Mouse (Mus musculus) CH12.LX (cell line): ENCODE results near the gene Ctnnbip1.

Source experiments
- BHLHE40 ChIP-seq: IDR thresholded peaks from 2 replicates; pipeline ENCODE4 v1.6.1; 2011; ENCODE audit warnings: mild to moderate bottlenecking, low read depth, low read length, improper control_type of control experiment
- CHD1 ChIP-seq: IDR thresholded peaks from 2 replicates; pipeline ENCODE4 v1.6.1; 2012; ENCODE audit warnings: low read depth, low read length, improper control_type of control experiment, inconsistent platforms
- CHD2 ChIP-seq: IDR thresholded peaks from 2 replicates; pipeline ENCODE4 v1.6.1; 2011; ENCODE audit warnings: low read length, improper control_type of control experiment
- CTCF ChIP-seq, 2 experiments: IDR thresholded peaks in 1 of 2; conservative IDR thresholded peaks in 1 of 2; 2 replicates each; pipeline ENCODE4 v1.5.1; 2011 to 2012; ENCODE audit warnings: low read depth in 2 of 2, low read length in 2 of 2, improper control_type of control experiment in 1 of 2, inconsistent platforms in 1 of 2, mild to moderate bottlenecking in 1 of 2, moderate library complexity in 1 of 2
- ELF1 ChIP-seq: IDR thresholded peaks from 2 replicates; pipeline ENCODE4 v1.6.1; 2014; ENCODE audit warnings: low read depth, mild to moderate bottlenecking, inconsistent platforms, low read length, improper control_type of control experiment
- HCFC1 ChIP-seq: IDR thresholded peaks from 2 replicates; pipeline ENCODE4 v1.6.1; 2012; ENCODE audit warnings: low read depth, mild to moderate bottlenecking, inconsistent platforms, low read length, improper control_type of control experiment
- MAZ ChIP-seq: IDR thresholded peaks from 2 replicates; pipeline ENCODE4 v1.6.1; 2012; ENCODE audit warnings: low read depth, mild to moderate bottlenecking, inconsistent platforms, low read length, improper control_type of control experiment, moderate library complexity
- NRF1 ChIP-seq: IDR thresholded peaks from 2 replicates; pipeline ENCODE4 v1.6.1; 2014; ENCODE audit warnings: low read depth, mild to moderate bottlenecking, inconsistent platforms, low read length, improper control_type of control experiment, moderate library complexity
- POLR2A ChIP-seq: IDR thresholded peaks from 2 replicates; pipeline ENCODE4 v1.6.1; 2011; ENCODE audit warnings: low read depth, mild to moderate bottlenecking, improper control_type of control experiment, low read length
- POLR2AphosphoS2 ChIP-seq: IDR thresholded peaks from 2 replicates; pipeline ENCODE4 v1.6.1; 2011; ENCODE audit warnings: low read depth, low read length, improper control_type of control experiment
- TCF12 ChIP-seq: IDR thresholded peaks from 2 replicates; pipeline ENCODE4 v1.6.1; 2014; ENCODE audit warnings: low read depth, mild to moderate bottlenecking, inconsistent platforms, low read length, improper control_type of control experiment
- ZC3H11A ChIP-seq: IDR thresholded peaks from 2 replicates; pipeline ENCODE4 v1.6.1; 2012; ENCODE audit warnings: low read depth, mild to moderate bottlenecking, inconsistent platforms, low read length, improper control_type of control experiment
- ZKSCAN1 ChIP-seq: IDR thresholded peaks from 2 replicates; pipeline ENCODE4 v1.6.1; 2012; ENCODE audit warnings: low read depth, inconsistent platforms, low read length, improper control_type of control experiment, borderline replicate concordance
- ZMIZ1 ChIP-seq: IDR thresholded peaks from 2 replicates; pipeline ENCODE4 v1.6.1; 2012; ENCODE audit warnings: low read depth, mild to moderate bottlenecking, inconsistent platforms, low read length, improper control_type of control experiment

DNA sequence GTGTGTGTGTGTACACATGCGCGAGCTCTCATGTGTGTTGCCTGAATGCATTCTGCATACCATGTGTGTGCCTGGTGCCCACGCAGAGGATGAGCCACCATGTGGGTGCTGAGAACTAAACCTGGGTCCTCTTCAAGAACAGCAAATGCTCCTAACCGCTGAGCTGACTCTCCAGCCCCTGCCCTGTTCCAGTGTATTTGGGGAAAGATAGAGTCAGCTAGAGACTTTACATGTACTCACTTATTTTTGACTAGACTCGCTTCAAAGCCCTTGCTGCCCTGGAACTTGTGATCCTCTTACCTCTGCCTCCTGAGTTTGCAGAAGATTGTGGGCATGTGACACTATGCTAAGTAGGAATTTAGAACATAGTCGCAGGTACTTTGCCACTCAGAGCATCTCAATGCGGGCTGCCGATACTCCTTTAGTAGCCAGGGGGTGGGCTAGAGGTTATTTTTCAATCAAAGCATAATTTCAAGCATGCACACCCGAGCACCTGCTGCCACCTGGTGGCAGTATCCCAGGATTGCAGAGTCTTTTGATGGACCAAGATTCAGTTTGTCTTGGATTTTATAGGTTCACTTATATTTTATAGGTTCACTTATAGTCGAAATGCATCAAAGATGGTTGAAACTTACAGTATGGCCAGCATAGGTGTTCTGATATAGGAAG lies 93.5 kb downstream of the Ctnnbip1 start:
- TF ChIP-seq POLR2A (no peak), ZC3H11A (no peak; the same call in 1 of the 2 replicates), CTCF (conservative IDR thresholded peaks at IDR 0.05 in 1 of 2, IDR thresholded peaks at IDR 0.05 in 1 of 2; ENCODE audit: low read depth in 2 of 2, low read length in 2 of 2) (peak; percentile 42 to 88; a peak in 3 of 4 replicates), BHLHE40 (no peak), CHD1 (no peak), ELF1 (no peak), ZMIZ1 (no peak), ZKSCAN1 (no peak), HCFC1 (no peak), TCF12 (no peak), MAZ (no peak), NRF1 (no peak), CHD2 (no peak), POLR2AphosphoS2 (no peak)
